Mouse (Mus musculus) frontal cortex, postnatal 14 days (tissue): Measurements from ENCODE around the gene Vmn2r79.
"Not testable (repeated sequence)": the region's sequence is repeated elsewhere in the genome, so short reads cannot be mapped to it uniquely, and the experiment has no call there.

ENCODE experiments used
- DNase-seq, 2 experiments: peaks; one replicate each; pipeline ENCODE4 v3.0.0; 2022; ENCODE audit warnings: low spot score in 2 of 2

Gene Vmn2r79

DNA sequence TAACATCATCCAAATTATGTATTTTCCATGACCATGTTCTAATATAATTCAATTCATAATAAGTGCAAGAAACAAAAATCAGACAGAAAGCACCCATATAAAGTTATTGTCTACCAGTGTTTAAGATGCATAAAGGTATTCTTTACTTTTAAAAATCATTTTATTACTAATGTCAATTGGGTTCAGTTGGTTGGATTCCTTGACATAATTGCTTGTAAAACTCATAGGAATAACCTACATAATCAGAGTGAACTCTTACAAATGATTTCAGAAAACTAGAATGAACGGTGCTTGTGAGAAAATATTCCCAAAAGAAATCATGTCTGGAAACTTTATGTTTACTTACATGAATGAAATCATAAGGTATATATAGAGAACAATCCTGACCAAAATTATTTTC lies at the start of gene Vmn2r79:
Gene Vmn2r79 (plus strand): TSS at position 301 of the 400 bp plus-strand sequence.
- DNase-seq: not testable (repeated sequence)

DNA sequence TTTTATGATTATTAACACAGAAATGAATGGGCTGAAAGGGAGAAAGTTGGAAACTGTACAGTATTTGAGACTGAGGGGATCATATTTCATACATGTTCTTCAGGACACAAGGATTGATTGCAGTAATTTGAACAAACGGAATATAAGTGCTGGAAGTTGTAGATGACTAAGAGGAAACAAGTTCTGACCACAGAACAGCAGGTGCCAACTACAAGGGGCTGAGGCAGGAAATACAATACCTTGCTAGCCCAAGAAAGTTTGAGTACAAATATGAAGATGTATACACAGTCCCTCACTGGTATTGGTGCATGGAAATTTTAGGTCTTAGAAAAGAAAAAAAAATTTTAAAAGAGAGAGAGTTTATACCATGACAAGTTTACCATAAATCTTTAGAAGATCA lies 1.2 kb upstream of the Vmn2r79 start:
- no peak for DNase-seq

DNA sequence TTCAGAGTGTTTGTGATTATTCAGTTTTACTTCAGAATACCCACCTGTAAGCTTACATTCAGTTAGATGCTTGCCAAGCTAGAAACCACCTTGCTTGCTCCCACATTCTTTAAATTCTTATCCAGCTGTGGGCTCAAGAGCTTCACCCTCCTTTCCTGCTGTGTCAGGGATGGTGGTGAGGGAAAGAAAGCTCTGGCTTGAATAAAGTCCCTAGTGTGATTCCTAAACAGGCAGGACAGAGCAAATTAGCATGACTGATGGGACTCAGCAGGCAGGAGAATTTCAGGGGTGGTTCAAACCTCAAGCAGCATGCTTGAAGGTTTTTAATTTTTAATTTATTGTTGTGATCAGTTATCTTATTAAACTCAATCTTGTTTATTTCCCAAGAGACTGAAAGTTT lies 30.6 kb downstream of the Vmn2r79 start:
- DNase-seq: not testable (repeated sequence)

DNA sequence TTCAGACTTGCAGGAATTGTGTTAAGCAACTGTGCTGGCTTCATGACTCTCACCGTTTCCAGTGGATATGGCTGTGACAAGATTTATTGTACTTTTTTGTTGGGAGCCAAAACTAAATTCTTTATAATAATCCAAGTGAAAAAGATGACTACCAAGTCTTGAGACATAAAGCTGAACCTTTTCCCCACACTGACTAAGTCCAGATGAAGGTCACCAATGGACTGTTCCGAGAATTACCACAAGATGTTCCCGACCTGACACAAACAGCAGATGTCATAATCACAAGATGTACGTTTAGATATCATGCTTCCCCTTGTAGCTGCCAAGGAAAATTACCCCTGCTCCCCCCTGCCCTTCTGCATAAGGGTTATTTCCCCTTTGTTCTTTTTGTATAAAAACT lies 67.7 kb downstream of the Vmn2r79 start:
- DNase-seq: no peak
